Mouse (Mus musculus) kidney, embryonic 15.5 days (tissue): ENCODE data around the gene Kcnt2. TPM values are rescaled to one million over a fixed set of nuclear protein-coding genes. Genes with fewer than 3 reads are reported as not detected.
A peak's percentile ranks its signal among the peaks of the same experiment; 100 is the strongest.

Experiments used
- ATAC-seq: fragments of 200-750 bp; cut with Nextera tagmentation; replicated peaks from 2 replicates; pipeline ENCODE4 v1.8.0; 2017; ENCODE audit warnings: moderate TSS enrichment; ENCODE audit not compliant: low FRiP score
- H3K27ac ChIP-seq: fragments of 300-500 bp; sonication (generic); 2 replicates; pipeline ENCODE4 v1.5.1; 2015; ENCODE audit warnings: mild to moderate bottlenecking, inconsistent platforms
- H3K27me3 ChIP-seq: fragments of 300-500 bp; sonication (generic); 2 replicates; pipeline ENCODE4 v1.6.1; 2015; ENCODE audit warnings: inconsistent platforms
- H3K36me3 ChIP-seq: fragments of 300-500 bp; sonication (generic); 2 replicates; pipeline ENCODE4 v1.6.1; 2015; ENCODE audit warnings: inconsistent platforms
- H3K4me1 ChIP-seq: fragments of 300-500 bp; sonication (generic); 2 replicates; pipeline ENCODE4 v1.6.1; 2015; ENCODE audit warnings: inconsistent platforms
- H3K4me2 ChIP-seq: fragments of 300-500 bp; sonication (generic); 2 replicates; pipeline ENCODE4 v1.6.1; 2015; ENCODE audit warnings: moderate library complexity, mild to moderate bottlenecking, inconsistent platforms
- H3K4me3 ChIP-seq: fragments of 300-500 bp; sonication (generic); replicated peaks from 2 replicates; pipeline ENCODE4 v1.5.1; 2015; ENCODE audit warnings: mild to moderate bottlenecking, inconsistent platforms
- H3K9ac ChIP-seq: fragments of 300-500 bp; sonication (generic); 2 replicates; pipeline ENCODE4 v1.6.1; 2015; ENCODE audit warnings: mild to moderate bottlenecking, inconsistent platforms
- H3K9me3 ChIP-seq: fragments of 300-500 bp; sonication (generic); replicated peaks from 2 replicates; pipeline ENCODE4 v1.6.1; 2016; ENCODE audit warnings: inconsistent platforms
- WGBS: fragments of 180-500 bp; shearing (Covaris S2); methylation state at CpG from one replicate; pipeline ENCODE4 v1.1.7; 2015; ENCODE audit warnings: mixed read lengths; 5-methylcytosine and 5-hydroxymethylcytosine counted together
- polyA plus RNA-seq: library from polyadenylated mRNA; unstranded; fragments of >200 nt; fragmentation: Nextera tagmentation; extraction: Ambion mirVana; gene quantifications from 2 replicates; pipeline ENCODE4 v1.2.1, GENCODE M21; 2015

Kcnt2 gene
- 3.1 and 3.8 TPM in 2 replicates for polyA plus RNA-seq

DNA sequence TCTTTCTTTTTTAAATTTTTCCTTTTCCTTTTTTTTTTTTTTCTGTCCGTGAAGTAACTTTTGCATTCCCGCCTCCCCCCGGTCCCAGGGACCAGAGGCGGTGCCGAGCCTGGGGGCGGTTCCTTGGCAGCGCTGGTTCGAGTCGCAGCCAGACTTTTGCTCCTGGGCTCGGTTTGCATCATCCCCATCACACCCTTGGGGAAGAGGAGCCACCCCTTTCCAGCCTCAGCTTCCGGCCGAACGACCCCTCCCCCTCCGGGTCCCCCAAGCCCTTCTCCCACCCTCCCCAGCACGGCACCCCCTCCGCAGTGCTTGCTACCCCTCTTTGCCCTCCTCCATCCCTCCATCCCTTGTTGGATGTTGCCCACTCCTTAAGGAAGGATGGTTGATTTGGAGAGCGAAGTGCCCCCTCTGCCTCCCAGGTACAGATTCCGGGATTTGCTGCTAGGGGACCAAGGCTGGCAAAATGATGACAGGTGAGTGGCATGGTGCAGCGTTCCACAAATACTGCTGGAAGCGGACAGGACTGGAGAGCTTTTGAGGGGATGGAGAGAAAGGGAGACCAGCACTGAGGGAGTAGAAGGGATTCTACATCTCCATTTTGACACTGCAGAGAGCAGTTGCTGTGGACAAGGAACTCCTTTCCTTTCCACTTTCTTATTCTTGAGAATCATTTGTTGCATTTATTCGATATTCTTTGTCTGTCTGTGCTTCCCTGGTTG, at the start of gene Kcnt2:
Kcnt2 (plus strand) TSS at position 283 of the 722 bp plus-strand sequence.
- Histone ChIP-seq H3K27ac (no peak within 1 kb of the TSS), H3K36me3 (no peaks in the 10 kb centered on the region), H3K4me3 (peak within 1 kb of the TSS; percentile 56), H3K4me2 (peak within 1 kb of the TSS; percentile 89), H3K9ac (peak within 1 kb of the TSS; percentile 44), H3K9me3 (no peaks in the 10 kb centered on the region), H3K27me3 (no peaks in the 10 kb centered on the region), H3K4me1 (peaks cover 5% of the 10 kb centered on the region; the same call in 1 of the 2 replicates)
- peak; percentile 41 for ATAC-seq
- 2% methylated on average over 21 of the region's 21 CpGs for WGBS

DNA sequence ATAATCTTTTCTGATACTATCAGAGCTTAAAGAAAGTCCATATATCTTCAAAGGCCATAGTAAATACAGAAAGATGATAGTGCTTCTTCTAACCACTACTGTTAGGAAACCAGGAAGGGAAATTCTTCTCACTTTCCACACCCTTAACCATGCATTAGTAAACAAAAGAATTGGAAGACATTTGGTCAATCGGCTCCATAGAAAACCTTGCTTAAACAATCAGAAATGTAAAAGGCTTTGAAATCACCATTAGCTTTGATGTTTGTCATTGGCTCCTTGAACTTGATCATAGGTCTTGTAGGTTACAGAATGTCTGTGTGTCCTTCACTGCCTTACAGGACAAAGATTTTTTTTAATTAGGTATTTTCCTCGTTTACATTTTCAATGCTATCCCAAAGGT, 40.6 kb upstream of the Kcnt2 start:
- H3K27ac ChIP-seq, result no peak overlapping the region
- no peaks in the 10 kb centered on the region for H3K27me3 ChIP-seq
- H3K4me1 ChIP-seq, result no peaks in the 10 kb centered on the region
- H3K36me3 ChIP-seq, result no peaks in the 10 kb centered on the region
- no peak overlapping the region for H3K4me2 ChIP-seq
- WGBS, result 83% methylated on average over 2 of the region's 2 CpGs
- no peak overlapping the region for H3K9ac ChIP-seq
- H3K4me3 ChIP-seq, result no peak overlapping the region
- no peak for ATAC-seq
- H3K9me3 ChIP-seq, result 0 out of 2 replicates have a peak, but pooled peaks cover under 1% of the 10 kb centered on the region

DNA sequence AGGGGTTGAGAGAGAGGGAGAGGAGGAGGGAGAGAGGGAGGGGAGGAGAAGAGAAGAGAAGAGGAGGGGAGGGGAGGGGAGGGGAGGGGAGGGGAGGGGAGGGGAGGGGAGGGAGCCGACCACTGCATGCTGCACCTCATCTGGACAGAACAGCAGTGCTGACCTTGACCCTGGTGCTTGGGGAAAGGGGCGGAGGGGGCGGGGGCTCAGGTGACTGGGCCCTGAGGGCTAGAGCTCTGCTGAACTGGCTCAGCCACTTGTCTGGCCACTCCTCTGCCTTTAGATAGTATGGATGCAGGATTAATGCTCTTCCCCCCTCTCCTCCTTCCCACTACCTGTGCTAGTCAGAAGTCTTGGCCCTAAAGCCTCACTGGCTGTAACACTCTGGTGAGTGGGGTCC, 20.7 kb upstream of the Kcnt2 start:
- Histone ChIP-seq H3K36me3 (no peaks in the 10 kb centered on the region), H3K27ac (no peak overlapping the region), H3K27me3 (no peaks in the 10 kb centered on the region), H3K4me2 (no peak overlapping the region), H3K4me1 (no peaks in the 10 kb centered on the region), H3K4me3 (no peak overlapping the region), H3K9me3 (no peaks in the 10 kb centered on the region), H3K9ac (no peak overlapping the region)
- no peak; the same call in 1 of the 2 replicates for ATAC-seq
- 36% methylated on average over 3 of the region's 3 CpGs for WGBS

DNA sequence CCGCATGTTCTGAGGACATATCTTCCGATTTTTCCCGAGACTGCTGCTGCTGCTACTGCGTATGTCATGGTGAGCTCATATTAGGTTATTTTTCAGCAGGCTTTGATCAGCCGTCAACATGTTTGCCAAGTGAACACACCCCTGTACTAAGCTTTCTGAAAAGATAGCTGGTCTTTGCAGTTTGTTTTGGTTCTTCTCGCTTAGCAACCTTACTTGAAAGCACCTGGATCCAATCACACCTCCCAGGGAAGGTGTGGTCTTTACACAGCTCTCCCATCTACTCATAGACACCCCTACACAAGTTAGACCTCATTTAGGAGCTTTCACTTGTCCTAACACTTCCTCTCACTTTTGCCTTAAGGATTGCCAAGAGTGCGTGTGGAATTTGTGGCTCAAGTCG, 19.3 kb upstream of the Kcnt2 start:
- Histone ChIP-seq H3K9ac (no peak overlapping the region), H3K27ac (no peak overlapping the region), H3K9me3 (no peaks in the 10 kb centered on the region), H3K4me3 (no peak overlapping the region), H3K36me3 (no peaks in the 10 kb centered on the region), H3K4me2 (no peak overlapping the region), H3K4me1 (no peaks in the 10 kb centered on the region), H3K27me3 (no peaks in the 10 kb centered on the region)
- no peak for ATAC-seq
- WGBS, result 82% methylated on average over 8 of the region's 8 CpGs

DNA sequence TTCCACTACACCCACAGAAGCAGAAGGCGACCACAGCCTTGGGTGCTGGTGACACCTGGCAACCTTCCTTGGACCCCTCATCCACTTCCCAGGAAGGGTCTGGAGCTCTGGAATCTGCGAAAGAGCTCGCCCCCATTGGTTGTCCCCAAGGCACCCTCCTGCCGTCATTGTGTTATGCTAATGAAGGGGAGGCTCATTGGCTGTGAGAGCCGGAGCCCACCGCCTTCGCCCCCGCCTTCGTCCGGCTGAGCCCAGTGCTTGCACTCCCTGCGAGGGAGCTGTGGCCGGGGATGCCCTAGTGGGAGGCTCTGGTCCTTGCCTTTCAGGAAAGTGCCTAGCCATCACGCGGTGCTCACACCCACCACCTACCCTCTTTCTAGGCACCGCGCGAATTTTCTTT, 493 bp upstream of the Kcnt2 start:
- peak; percentile 100 for ATAC-seq
- H3K27ac ChIP-seq, result no peak overlapping the region
- H3K27me3 ChIP-seq, result no peaks in the 10 kb centered on the region
- H3K36me3 ChIP-seq, result no peaks in the 10 kb centered on the region
- WGBS, result under 1% methylated on average over 17 of the region's 17 CpGs
- H3K9ac ChIP-seq, result peak overlapping the region; percentile 44; the same call in 1 of the 2 replicates
- peaks cover 5% of the 10 kb centered on the region; the same call in 1 of the 2 replicates for H3K4me1 ChIP-seq
- H3K4me3 ChIP-seq, result peak overlapping the region; percentile 56
- H3K9me3 ChIP-seq, result no peaks in the 10 kb centered on the region
- H3K4me2 ChIP-seq, result peak overlapping the region; percentile 89

DNA sequence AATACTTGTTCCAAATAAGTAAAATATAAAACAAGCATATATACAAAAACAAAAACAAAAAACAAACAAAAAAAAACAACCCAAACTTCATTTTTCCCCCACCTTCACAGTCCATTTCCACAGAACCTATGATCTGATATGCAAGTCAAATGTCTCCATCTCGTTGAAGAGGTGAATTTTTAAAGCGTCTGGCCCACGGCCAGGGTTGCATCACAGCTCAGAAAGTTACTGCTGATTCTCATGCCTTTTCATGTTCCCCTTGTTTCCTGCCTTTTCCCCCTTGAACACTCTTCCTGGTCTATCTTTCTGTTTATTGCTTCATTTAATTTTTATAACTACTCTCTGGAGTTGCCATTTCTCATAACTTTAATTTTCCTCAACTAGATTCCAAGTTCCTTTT, 18.7 kb downstream of the Kcnt2 start:
- no peaks in the 10 kb centered on the region for H3K36me3 ChIP-seq
- no peak overlapping the region for H3K9ac ChIP-seq
- H3K27ac ChIP-seq, result no peak overlapping the region
- 0 out of 2 replicates have a peak, but pooled peaks cover 8% of the 10 kb centered on the region for H3K4me1 ChIP-seq
- no peak overlapping the region for H3K4me2 ChIP-seq
- no peak for ATAC-seq
- 69% methylated on average over 3 of the region's 3 CpGs for WGBS
- no peak overlapping the region for H3K4me3 ChIP-seq
- no peaks in the 10 kb centered on the region for H3K9me3 ChIP-seq
- no peaks in the 10 kb centered on the region for H3K27me3 ChIP-seq

DNA sequence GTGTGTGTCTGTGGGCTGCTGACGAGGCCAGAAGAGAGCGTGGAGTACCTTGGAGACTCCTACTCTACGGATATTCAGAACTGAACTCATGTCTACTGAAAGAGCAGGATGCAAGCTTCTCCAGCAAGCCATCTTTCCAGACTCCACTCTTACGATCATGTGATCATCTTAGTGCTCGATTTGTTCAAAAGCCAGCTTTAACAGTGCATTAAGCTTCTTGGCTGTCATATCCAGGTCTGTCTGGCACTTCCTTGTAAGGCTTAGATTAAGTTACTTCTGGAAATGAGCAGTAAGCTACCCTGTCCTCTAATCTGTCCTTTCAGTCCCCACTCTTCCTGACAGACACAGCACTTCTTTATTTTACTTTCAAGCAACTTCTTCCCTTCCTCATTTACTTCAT, 20.1 kb downstream of the Kcnt2 start:
- Histone ChIP-seq H3K4me3 (no peak overlapping the region), H3K9ac (no peak overlapping the region), H3K27ac (no peak overlapping the region), H3K4me1 (0 out of 2 replicates have a peak, but pooled peaks cover 8% of the 10 kb centered on the region), H3K9me3 (no peaks in the 10 kb centered on the region), H3K36me3 (no peaks in the 10 kb centered on the region), H3K27me3 (no peaks in the 10 kb centered on the region), H3K4me2 (no peak overlapping the region)
- ATAC-seq, result no peak
- WGBS, result 82% methylated on average over 5 of the region's 5 CpGs

DNA sequence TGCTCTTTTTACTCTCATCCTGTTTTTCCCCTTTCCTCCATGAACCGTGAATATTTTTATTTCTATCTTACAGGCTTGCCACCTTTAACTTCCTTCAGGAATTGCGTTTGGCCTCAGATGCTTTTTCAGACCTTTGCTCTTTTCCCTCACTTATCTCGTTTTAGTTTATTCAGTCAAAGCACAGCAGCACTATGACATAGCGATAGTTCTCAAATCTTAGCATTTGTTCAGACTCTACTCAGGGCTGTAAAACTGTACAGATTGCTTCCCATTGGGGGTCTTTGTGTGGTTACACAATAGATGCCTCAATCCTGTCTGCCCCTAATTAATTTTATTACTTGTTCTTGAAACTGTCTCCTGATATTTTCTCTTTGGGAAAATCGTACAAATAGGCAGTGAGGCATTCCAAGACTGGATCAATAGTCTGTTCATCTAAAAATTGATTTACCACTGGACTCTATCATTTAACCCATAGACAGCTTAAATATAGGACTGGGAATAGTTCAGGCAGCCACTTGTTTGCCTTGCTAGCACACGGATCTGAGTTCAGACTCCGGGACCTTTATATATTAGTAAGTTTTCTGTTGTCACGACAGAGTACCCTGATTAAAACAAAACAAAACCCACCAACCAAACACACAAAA, 20.8 kb downstream of the Kcnt2 start:
- H3K4me2 ChIP-seq, result no peak overlapping the region
- 48% methylated on average over 8 of the region's 8 CpGs for WGBS
- no peak for ATAC-seq

DNA sequence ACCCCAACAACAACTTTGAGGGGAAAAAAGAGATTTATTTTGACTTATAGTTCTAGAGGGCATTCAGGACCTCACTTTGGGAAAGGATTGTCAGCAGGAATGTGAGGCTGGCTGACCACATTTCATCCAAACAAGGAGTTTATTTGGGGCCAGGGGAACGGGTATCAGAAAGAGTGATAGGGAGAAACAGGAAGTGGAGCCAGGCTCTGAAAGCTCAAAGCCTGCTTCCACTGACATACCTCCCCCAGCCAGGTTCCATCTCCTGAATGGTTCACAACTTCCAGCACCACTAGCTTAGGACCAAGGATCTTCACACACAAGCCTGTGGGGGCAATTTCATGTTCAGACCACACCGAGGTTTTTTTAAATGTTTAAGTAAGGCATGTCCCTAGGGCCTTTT, 21.3 kb downstream of the Kcnt2 start:
- WGBS, result 37% methylated on average over 2 of the region's 2 CpGs
- no peaks in the 10 kb centered on the region for H3K36me3 ChIP-seq
- no peak overlapping the region for H3K4me2 ChIP-seq
- no peak overlapping the region for H3K9ac ChIP-seq
- H3K4me3 ChIP-seq, result no peak overlapping the region
- no peak overlapping the region for H3K27ac ChIP-seq
- ATAC-seq, result no peak
- H3K4me1 ChIP-seq, result 0 out of 2 replicates have a peak, but pooled peaks cover 8% of the 10 kb centered on the region
- no peaks in the 10 kb centered on the region for H3K27me3 ChIP-seq
- H3K9me3 ChIP-seq, result no peaks in the 10 kb centered on the region

More for the DNA sequence above, 20.8 kb downstream of the Kcnt2 start:
- H3K4me1 ChIP-seq, result 0 out of 2 replicates have a peak, but pooled peaks cover 8% of the 10 kb centered on the region
- no peaks in the 10 kb centered on the region for H3K9me3 ChIP-seq
- H3K9ac ChIP-seq, result no peak overlapping the region
- H3K4me3 ChIP-seq, result no peak overlapping the region
- H3K27me3 ChIP-seq, result no peaks in the 10 kb centered on the region
- no peaks in the 10 kb centered on the region for H3K36me3 ChIP-seq
- no peak overlapping the region for H3K27ac ChIP-seq

DNA sequence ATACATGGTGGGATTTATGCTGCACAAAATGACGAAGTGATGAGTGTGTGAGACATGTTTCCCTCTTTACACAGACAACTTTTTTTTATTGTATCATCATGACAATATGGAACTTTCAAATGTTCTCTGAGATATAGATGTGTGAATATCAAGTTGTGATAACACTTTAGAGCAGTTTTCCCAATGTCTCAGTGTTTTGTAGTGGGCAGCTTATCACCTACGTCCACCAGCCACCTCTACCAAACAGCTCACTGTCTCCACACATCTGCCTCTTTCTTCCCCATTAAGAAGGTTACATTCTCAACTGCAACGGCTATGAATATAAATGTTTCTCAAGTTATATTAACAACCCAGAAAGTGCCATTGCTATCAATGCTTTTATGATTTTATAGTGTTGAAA, 27.7 kb downstream of the Kcnt2 start:
- H3K4me2 ChIP-seq, result no peak overlapping the region
- no peak overlapping the region for H3K4me3 ChIP-seq
- ATAC-seq, result no peak
- H3K4me1 ChIP-seq, result no peaks in the 10 kb centered on the region
- H3K9ac ChIP-seq, result no peak overlapping the region
- 86% methylated on average over 3 of the region's 3 CpGs for WGBS
- H3K36me3 ChIP-seq, result no peaks in the 10 kb centered on the region
- H3K27ac ChIP-seq, result no peak overlapping the region
- no peaks in the 10 kb centered on the region for H3K27me3 ChIP-seq
- no peaks in the 10 kb centered on the region for H3K9me3 ChIP-seq

DNA sequence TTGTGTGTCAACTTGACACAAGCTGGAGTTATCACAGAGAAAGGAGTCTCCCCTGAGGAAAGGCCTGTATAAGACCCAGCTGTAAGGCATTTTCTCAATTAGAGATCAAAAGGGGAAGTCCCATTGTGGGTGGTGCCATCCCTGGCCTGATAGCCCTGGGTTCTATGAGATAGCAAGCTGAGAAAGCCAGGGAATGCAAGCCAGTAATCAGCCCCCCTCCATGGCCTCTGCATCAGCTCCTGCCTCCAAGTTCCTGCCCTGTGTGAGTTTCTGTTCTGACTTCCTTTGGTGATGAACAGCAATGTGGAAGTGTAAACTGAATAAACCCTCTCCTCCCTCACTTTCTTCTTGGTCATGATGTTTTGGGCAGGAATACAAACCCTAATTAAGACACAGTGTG, 29.9 kb downstream of the Kcnt2 start:
- Histone ChIP-seq H3K9me3 (no peaks in the 10 kb centered on the region), H3K4me2 (no peak overlapping the region), H3K9ac (no peak overlapping the region), H3K4me1 (no peaks in the 10 kb centered on the region), H3K27ac (no peak overlapping the region), H3K4me3 (no peak overlapping the region), H3K36me3 (no peaks in the 10 kb centered on the region), H3K27me3 (no peaks in the 10 kb centered on the region)
- no peak for ATAC-seq

DNA sequence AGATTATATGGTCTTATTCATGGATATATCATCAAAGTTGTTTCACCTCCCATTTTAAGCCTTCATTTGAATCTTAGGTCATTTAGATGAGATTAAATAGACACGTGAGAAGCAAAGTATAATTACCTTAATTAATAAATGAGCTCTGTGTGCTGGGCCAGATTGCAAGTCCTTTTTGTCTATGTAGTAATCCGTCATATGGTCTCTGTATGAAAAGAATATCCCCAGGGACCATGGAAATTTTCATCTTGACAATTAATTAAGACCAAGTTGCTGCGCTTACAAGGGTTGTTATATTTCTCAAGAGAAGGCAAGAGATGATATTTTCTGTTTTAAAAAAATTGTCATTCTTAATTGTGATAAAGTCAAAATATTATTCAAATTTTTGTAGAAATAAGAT, 47.2 kb downstream of the Kcnt2 start:
- no peak for ATAC-seq
- H3K4me1 ChIP-seq, result no peaks in the 10 kb centered on the region
- no peaks in the 10 kb centered on the region for H3K27me3 ChIP-seq
- no peak overlapping the region for H3K4me2 ChIP-seq
- no peak overlapping the region for H3K4me3 ChIP-seq
- H3K9me3 ChIP-seq, result no peaks in the 10 kb centered on the region
- WGBS, result 86% methylated on average over 3 of the region's 3 CpGs
- H3K27ac ChIP-seq, result no peak overlapping the region
- H3K9ac ChIP-seq, result no peak overlapping the region
- H3K36me3 ChIP-seq, result no peaks in the 10 kb centered on the region
